Mouse (Mus musculus): Measurements from ENCODE around the gene Ism1.

- TF ChIP-seq POLR2A (IDR thresholded peaks at IDR 0.05; ENCODE audit: borderline replicate concordance, extremely low read depth, insufficient read depth, insufficient read length, poor library complexity, severe bottlenecking) (no peak), CTCF (IDR thresholded peaks at IDR 0.05; ENCODE audit: borderline replicate concordance, extremely low read depth, insufficient read depth, insufficient read length) (no peak)
Measured at GRCm38 (mm10) chr2:139728060-139728459, 50.1 kb downstream of the Ism1 start.

Measured in brain, embryonic 14.5 days (tissue).